Mouse (Mus musculus): ENCODE results near the gene Myo6.

Gene Myo6

DNA sequence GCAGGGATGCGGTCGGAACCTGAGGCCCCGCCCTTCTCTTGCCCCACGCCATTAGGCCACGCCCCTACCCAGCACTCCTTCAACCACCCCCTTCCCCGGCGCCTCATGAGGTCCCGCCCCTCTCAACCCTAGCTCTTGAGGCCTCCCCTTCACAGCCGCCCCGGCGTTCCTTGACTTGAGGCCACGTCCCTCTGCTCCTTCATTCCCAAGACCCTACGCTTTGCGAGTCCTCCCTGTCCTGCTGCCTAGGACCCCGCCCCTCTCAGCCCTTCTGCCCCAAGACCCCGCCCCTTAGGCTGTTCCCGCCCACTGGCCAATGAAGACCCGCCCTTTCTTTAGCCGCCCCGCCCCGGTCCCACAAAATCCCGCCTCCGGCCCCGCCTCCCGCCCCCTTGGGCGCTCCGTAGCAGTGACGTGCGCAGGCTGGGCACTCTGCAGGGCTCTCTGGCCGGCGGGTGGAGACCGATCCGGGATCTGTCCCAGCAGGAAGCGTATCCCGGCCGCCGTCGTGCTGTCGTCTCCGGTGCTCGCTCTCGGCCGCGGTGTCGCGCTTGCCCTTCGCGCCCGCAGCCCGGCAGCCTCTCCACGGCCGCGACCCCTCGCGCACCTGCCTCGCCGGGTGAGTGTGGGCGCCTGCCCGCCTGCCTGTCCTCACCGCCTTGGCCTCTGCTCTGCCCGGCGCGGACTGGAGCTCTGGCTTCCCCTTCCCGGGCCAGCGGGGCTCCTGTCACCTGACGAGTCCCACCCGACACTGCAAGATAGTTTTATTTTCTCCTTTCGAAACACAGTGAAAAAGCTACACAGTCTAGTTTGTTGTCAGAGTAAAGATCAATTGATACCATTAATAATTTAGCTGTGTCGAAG lies at the start of gene Myo6:
TSS of gene Myo6 (plus strand) at position 421 of the 864 bp plus-strand sequence.
- peak; percentile 98 to 99 for DNase-seq

DNA sequence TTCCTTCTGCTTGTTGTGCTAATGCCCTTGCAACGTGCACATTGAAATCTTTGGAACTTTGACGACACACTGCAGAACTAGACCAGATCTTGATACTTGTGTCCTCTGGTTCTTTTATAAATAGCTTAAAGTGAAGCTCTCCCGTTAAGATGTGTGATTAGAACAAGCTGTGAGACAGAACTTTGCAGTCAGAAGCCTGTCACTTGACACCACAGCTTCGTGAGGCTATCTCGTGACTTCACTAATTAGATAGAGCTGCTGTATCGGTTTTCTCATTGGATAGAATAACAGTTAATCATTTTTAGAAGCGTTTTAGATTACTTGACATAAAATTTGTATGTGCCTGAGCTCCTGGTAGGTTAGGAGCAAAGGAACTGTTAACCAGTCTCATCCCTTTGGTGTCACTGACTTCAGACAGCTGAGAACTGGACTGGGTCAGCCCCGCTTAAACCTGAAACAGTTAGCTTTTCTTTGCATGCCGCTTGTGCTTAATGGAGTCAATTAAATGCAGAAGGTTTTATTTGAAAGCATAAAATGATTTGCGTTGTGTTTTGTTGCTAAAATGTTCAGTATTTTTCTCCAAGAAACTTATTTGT lies 18.7 kb upstream of the Myo6 start:
- DNase-seq = no peak

DNA sequence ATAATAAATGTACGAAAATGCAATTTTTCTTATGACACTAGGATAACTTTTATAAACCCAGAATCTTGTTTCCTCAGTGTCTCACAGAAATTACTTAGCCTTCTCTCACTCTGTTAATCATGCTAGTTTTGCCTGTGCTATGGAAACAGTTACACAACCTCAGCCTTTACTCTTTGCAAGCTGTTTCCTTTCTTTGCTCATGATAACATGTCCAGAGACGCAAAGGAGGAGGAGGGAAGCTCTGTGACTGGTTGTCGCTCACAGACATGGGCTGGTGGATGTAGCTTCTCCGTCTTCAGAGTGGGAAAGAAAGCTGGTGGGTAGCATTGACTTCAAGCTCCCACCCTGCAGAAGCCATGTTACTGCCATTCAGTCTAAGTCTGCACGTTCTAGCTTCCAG lies 15.2 kb upstream of the Myo6 start:
- DNase-seq = no peak

DNA sequence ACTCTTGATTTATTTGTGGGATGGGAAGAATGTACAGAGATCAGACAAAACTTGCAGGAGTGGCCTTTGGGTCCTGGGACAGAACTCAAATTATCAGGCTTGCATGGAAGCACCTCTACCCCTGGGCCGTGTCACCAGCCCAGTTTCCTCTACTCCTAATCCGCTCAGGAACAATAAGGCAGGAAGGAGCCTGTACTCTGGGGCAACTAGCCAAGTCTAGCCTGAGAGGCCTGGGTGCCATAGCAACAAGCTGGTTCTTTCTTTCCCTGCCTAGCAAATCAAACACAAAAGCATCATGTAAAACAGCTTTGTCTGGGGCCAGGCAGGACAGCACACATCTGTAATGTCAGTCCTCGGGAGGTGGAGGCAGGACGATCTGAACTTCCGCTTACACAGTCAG lies 9.6 kb upstream of the Myo6 start:
- peak in 1 of 2 experiments; percentile 28 for DNase-seq

DNA sequence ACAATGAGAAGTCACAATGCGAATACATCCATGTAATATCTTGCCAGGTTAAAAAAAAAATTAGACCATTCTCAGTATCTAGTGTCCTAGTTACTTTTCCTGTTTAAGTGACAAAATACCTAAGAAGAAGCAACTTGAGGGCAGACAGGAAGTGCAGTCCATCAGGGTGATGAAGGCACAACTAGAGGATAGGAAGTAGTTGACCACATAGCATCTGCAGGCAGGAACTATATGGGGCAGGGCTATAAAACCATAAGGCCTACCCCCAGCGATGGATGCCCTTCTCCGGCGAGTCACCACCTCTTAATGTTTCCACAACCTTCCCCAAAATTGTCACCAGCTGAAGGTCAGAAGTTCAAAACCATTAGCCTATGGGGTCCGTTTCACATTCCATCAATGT lies 8.1 kb upstream of the Myo6 start:
- DNase-seq = no peak

DNA sequence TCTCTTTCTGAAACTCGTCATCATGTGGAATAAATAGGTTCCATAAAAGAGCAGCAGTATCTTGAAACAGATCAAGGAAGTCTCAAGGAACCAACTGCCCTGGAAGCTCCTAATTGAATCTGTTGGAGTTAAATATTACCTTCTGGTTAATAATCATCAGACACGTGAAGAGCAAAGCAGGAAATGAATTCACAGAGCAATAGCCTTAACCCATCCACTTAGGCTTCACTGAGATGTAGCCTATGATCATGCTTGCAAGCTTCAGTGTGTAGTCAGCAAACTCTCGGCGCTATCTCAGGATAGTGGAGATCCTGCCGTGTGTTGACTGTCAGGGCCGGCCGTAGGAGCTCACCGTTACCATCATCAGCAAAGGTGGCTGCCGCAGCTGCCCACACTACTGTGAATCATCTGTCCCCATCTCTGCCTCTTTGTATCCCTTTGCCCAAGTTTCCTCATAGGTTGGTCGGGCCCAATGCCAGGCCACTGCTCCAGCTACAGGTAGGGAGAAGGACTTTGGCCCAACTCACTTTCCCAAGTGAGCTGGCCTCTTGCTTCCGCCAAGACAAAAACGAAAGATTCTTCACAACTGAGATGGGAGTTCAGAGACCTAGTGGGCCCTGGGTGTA lies 6.9 kb upstream of the Myo6 start:
- no peak for DNase-seq

DNA sequence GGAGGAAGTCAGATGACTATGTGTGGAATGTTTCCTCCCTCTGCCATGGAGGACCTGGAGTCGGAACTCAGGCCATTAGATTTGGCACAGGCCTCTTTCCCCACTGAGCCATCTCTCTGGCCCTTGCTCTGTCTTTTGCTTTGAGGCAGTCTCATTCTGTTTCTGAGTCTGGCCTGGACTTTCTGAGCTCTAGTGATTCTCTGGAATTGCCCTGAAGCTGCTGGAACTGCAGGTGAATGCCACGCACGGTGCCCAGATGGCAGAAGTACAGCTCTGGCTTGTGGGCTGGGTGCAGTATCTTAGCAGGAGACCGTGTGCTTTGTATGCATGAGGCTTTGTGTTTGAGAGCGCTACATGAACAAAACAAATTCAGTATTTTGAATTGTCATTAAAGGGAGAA lies 5.9 kb upstream of the Myo6 start:
- peak in 1 of 2 experiments; percentile 26 for DNase-seq

DNA sequence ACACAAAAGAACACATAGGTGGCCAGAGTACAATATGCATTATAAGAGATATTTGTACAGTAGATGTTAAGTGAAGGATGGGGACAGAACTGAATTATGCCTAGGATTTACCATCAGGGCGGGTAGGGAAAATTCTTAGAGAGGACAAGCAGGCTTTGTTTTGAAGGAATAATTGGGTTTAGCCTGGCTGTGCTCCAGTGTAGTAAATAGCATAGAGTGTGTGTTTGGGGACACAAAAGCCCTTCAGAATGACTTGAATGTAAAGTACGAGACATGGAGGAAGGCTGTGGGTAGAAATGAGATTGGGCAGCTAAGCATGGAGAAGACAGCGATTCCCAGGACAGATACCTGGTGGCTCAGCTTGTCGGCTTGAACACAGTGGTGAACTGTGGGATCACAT lies 3.4 kb upstream of the Myo6 start:
- DNase-seq = no peak

DNA sequence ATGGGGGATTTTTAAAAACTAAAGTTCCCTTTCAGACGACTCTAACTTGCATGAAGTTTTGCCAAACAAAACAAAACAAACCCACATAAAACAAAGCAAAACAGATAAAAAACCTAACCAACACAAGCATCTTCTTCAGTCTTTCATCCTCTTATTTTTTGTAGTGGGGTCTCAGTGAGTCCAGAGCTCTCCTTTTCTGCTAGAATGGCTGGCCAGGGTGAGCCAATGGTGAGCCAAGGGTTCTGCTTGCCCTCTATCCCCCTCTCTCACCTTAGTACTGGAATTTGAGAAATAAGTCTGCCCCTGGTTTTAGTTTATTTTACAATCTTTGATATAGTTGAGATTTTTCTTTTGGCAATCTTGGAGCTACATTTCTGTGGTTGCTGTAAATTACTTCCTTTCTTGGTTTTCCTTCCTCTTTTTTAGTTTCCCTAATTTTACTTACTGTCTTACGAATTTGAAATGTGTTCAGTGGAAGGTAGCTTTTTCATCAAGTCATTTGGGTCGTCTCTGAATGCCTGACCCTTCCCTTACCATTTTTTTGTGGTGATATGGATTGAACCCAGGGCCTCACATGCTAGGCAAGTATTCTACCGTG lies 1.6 kb upstream of the Myo6 start:
- DNase-seq = no peak

DNA sequence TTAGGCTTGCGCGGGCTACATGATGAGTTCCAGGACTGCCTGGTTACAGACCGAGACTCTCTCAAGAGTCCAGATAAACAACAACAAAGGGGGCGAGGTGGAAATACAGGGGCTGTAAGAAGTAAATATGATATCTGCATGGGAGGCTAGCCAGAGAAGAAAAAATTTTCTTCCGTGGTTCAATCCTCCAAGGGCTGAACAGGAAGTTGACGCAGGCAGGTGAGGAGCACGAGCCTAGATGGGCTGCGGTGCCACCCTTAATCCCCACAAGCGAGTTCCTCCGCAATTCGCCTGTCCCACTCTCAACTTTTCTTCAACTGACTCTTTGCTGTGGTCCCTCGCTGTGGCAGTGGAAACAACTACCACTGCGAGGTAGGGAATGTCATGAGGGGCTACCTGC lies 640 bp upstream of the Myo6 start:
- DNase-seq = peak in 1 of 2 experiments; percentile 17

DNA sequence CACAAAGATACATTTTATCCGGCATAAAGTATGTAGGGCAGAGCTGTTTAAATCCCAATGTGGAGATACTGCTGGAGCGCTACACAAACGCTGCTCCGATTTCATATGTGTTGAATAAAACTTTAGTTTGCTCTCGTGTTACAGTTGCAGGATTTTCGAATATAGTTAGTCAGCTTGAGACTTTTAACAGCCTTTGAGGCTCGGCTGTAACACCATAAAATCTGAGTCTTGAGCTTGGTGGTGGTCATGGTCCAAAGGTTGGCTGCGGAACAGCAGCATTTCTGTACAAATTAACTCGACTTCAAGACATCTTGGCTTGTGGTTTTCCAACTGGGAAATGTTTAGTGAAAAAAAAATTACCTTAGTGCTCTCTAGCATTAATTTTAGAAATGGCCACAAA lies 859 bp downstream of the Myo6 start:
- no peak for DNase-seq

DNA sequence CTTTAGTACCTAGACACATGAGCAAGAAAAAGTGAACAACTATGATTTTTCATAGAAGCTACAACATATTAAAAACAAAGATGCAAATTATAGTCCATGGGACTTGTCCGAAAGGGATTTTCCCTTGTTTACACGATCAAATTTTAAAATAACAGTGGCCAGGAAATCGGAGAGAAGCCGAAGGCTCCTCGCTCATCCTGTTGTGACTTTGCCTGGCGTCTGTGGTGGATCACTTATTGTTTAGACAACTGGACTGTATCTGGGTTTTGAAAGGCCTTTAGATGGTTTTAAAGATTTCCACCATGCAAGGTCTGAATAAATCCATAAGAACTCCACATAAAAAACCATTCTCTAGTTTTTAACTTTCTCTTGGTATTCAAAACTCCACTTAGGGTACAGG lies 1.6 kb downstream of the Myo6 start:
- DNase-seq = no peak

DNA sequence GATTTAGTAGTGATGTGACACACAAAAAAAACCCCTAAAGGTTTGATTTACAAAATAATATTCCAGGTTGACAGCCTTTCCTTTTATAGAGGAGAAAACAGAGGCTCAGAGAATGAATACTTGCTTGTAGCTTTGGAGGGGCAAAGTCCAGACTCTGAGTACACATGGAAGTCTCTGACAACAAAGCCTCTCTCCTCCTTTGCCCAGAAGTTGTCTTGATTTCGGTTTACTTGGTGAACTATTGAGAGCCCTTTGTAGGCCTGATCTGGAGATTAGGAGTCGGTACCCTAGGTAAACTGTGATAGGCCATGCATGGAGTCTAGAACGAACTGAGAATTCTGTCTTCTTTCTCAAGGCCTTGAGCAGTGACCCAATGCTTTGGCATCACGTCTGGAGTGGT lies 2.3 kb downstream of the Myo6 start:
- DNase-seq = no peak

DNA sequence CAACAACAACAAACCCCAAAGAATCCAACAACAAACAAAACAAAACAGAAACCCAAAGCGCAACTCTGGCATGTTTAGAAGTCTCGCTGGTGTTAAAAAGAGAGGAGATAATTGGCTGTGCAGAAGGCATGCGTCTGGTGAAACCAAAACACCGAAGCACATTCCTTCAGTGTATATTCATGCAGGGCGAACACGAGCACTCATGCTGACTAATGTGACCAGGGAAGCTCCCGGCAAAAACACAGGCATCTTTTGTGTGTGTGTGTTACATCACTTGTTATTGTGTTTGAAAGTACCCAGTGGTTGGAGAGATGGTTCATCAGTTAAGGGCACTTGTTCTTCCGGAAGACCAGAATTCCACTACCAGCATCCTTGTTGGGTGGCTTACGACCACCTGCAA lies 4.7 kb downstream of the Myo6 start:
- no peak for DNase-seq

DNA sequence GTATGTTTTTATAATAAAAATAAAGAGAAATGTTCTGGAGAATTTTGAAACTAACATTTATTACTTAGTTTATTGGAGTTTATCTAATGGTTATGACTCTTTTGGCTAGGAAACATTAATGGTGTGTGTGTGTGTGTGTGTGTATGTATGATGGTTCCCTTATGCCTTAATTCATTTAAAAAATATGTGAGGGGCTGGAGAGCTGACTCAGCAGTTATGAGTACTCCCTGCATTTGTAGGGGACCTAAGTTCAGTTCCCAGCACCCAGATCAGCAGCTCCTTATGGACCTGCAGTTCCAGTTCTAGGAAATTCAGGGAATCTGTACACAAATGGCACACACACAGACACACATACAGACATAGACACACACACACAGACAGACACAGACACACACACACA lies 6.4 kb downstream of the Myo6 start:
- DNase-seq = no peak

DNA sequence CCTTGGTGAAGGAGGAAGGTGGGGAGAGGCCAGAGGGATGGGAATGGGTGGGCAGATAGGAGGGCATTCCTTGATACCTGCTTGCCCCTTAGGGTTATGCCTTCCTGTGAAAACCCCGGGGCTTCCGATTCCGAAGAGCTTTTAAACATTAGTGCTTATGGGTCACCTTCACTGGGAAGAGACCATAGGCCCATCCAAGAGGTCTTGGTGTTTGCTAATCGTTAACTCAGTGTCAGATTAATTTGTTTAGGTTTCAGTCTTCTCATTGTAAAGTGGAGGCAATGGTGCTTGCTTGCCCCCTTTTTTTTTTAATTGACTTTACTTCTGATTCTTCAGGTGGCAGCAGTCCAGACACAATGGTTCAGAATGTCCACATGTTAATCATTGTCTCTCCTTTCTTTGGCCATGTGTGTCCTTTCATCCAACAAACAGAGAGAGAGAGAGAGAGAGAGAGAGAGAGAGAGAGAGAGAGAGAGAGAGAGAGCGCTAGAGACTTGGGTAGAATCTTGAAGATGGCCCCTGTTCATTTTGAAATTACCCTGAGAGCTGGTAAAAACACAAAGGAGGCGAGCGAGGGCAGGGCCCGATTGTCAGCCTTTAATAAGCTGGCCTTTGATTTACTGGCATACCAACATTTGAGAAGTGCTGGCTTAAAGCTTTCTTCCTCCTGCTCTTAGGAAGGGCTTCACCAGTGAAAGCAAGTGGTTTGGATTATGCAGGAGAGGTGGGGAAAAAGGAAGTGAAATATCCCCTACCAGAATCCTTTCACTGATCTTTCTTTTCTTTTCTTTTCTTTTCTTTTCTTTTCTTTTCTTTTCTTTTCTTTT lies 7.8 kb downstream of the Myo6 start:
- no peak for DNase-seq

DNA sequence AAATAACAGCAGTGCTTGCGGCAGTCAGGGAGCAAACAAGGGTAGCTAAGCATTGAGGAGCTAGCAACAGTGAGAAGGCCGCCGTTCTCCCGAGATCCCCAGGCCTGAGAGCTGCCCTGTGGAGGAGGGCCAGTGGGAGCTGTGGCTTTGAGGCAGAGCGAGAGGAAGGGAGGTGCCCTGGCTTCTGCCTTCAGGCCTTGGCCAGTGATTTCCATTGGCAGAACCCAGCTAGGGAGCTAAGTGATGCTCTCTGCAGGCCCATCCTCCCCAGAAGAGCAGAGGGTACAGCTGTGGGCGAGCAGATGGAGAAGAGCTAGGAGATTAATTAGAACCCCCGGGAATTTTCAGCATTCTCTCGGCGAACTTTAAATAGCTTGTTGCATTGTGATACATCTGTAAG lies 8.8 kb downstream of the Myo6 start:
- DNase-seq = peak; percentile 64 to 65

DNA sequence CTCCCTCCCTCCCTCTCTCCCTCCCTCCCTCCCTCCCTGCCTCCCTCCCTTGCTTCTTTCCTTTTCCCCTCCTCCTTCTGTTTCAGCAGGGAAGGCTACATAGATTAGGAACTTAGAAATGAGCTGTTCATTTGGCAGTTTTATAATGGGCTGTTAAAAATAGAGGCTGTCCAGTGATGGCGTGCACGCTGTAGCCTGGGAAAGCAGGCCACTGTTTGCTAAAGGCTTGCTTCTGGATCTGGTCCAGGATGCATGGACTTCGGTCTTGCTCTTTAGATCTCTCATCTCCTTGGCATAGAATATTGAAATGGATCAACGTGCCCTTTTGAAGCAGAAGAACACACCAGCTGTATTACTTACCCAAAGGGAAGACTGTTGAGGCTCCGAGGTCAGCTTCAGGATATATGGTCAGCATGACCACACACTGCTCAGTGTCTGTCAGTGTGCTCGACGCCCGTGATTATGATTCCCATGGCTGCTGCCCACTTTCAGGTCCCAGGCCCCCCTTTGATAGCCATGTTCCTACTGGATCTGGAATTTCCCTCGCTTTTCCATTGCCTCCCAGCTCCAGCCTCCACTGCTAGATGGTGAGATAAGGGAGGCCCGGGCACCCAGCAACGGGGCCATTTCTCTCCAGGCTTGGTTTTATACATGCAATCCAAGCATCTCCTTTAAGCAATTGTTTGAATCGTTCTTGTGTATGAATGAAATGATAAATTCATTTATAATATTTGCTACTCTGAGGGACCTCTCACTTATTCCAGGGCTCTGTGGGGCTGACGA lies 12.1 kb downstream of the Myo6 start:
- peak in 1 of 2 experiments; percentile 21 for DNase-seq

DNA sequence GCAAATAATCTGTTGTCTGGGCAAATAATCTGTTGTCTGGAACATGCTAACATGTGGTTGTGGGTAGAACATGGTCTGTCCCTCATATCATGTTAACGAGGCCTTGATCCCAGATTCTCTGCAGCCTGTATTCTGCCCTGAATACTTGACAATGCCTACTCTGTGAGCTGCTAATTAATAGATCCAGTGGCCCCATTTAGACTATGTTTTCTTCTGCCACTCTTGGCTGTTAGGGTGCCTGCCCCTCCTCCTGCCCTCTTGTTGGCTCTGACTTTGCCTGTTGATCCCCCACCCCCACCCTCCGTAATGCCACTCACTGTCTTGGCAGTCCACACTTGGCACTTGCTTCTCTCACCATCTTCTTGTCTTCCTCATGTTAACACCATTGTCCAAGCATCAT lies 13.8 kb downstream of the Myo6 start:
- no peak for DNase-seq

DNA sequence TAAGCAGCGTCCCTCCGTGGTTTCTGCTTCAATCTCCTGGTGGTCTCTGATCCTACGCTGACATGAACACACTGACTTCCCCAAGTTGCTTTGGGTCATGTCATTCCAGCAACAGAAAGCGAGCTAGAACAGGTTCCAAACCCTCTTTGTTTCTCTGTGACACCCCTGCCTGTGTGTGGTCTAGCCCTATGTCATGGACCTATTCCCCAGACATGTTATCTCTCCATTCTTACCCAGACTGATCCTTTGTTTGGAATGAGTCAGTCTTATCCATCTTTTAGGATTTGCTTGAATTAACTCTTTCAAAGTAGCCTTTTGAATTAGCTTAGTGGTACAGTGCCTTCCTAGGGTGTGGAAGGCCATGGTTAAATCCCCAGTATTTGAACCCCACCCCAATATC lies 14.9 kb downstream of the Myo6 start:
- no peak for DNase-seq

DNA sequence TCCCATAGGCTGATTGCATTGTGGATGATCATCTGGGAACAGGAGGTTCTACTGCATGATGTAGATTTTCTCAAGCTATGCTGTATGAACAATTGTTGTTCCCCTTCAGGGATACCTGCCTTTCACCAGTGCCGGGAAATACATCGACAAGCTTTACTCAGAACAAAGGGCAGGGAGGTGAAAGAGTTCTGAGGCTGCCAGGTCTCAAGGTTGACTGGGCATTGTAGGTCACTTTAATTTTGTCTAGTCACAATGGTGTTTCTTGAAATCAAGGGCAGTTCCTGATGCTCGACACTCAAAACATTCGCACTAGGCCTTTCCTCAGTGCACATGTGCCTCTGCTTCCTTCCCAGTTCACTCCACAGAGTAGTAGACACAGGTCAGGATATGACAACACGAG lies 15.9 kb downstream of the Myo6 start:
- no peak for DNase-seq

DNA sequence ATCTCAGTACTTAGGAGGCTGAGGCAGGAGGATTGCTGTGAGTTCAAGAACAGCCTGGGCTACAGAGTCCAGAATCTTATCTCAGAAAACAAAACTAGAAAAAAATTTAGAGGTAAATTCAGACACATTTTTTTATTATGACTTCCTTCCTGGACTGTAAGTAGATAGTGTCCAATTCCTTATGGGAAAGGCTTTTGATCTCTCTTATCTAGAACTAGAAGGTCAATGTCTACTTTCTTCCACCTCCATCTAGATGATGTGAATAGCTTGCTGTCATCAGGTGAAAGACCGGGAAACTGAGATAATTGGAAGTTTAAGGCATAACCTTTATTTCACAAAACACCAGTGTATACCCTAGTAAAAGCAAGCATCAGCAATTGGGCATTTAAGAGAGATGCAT lies 16.9 kb downstream of the Myo6 start:
- DNase-seq = no peak
